Mouse (Mus musculus) NIH3T3 (cell line): ENCODE measurements around the gene Gck.

Source experiments
- DNase-seq: peaks from one replicate; pipeline ENCODE4 v3.0.0-alpha.2; 2012; ENCODE audit warnings: low read depth

Gck gene

DNA sequence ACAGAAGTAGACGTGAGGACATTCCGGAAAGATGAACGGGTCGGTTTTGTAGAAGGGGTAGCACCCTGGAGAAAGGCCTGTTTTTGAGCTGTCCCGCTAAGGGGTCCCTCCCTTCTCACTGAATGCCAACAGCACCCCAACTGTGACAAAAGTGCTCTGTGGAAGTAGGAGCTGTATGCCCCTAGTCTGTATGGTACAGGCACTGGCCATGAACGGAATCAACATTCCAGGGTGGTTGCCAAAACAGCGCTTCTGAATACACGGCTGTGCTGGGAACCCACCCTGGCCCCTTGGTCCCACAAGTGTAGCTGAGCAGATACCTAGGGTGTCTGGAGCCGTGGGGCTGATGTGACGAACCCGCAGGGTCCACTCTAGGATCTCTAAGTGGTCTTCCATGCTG, 77.2 kb downstream of the Gck start:
- peak; percentile 53 for DNase-seq

DNA sequence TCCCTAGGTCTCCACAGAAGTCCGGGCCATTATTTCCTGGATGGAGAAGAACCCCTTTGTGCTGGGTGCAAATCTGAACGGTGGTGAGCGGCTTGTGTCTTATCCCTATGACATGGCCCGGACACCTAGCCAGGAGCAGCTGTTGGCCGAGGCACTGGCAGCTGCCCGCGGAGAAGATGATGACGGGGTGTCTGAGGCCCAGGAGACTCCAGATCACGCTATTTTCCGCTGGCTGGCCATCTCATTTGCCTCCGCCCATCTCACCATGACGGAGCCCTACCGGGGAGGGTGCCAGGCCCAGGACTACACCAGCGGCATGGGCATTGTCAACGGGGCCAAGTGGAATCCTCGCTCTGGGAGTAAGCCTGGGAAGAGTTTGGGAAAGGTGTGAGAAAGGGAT, 79.8 kb downstream of the Gck start:
- DNase-seq = no peak

DNA sequence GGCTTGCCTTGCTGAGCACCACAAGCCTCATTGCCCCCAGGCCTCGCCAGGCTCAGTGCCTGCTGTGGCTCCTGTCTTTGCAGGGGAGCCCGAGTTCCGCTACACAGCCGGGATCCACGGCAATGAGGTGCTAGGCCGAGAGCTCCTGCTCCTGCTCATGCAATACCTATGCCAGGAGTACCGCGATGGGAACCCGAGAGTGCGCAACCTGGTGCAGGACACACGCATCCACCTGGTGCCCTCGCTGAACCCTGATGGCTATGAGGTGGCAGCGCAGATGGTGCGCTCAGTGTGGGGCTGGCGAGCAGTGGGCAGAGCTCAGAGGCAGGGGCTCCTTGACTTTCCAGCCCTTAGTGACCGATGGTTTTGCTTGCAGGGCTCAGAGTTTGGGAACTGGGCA, 80.5 kb downstream of the Gck start:
- DNase-seq = no peak

DNA sequence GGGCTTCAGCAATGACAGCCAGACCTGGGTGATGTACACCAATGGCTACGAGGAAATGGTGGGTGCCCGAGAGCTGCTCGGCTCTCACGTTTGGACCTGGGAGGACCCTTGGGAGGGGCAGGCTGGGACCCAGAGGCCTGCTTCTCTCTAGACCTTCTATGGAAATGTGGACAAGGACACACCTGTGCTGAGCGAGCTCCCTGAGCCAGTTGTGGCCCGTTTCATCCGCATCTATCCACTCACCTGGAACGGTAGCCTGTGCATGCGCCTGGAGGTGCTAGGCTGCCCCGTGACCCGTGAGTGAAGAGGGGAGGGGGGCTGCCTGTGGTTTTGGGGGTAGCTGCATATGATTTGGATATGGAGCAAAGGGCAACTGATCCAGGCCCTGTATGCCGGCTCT, 81.6 kb downstream of the Gck start:
- no peak for DNase-seq

DNA sequence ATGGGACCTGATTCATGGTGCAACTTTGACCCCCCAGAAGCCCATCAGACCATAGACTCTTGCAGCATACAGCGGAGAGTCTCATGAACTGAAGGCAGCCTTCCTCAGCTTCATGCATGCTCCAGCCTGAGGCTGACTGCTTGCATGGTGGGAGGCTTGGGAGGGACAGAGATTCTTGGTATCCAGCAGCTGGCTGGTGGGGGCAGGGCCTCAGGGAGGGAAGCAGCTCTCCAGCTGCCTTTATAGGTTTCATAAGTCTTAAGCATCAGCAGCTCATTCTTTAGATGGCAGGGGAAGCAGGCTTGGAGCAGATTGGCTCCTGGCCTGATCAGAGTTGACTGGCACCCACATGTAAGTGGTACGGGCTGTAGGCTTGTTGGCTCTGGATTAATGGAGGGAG, 82.7 kb downstream of the Gck start:
- peak; percentile 45 for DNase-seq

DNA sequence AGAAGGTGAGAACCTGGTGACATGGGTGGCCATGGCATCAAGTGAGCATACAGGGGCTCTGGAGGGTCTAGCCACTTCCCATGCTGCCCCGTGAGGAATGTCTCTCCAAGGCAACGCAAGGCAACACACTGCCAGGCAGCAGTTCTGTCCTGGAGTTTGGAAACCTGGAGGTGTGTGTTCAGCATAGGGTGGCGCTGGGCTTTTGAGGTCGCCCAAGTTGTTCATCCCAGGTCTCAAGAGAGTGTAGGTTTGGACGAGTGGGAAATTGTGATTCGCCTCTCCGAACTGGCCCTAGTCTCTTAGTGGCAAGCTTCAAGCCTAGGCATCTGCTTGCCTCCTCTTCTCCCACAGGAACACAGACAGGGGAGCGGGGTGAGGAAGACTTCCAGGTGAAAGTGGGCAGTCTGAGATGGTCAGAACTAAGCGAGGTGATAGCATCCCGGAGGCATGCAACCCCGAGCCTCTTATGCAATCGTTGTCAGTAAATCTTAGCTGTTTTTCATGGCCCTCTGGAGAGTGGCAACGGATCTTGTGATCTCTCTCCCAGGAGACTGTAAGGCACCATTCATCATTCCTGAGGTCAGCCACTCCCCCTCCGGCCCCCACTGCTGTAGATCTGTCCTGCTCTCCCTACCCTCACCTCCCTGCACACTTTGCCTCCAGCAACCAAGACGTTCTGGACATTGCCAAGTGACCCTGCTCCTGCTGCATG, 87.3 kb downstream of the Gck start:
- peak; percentile 94 for DNase-seq

DNA sequence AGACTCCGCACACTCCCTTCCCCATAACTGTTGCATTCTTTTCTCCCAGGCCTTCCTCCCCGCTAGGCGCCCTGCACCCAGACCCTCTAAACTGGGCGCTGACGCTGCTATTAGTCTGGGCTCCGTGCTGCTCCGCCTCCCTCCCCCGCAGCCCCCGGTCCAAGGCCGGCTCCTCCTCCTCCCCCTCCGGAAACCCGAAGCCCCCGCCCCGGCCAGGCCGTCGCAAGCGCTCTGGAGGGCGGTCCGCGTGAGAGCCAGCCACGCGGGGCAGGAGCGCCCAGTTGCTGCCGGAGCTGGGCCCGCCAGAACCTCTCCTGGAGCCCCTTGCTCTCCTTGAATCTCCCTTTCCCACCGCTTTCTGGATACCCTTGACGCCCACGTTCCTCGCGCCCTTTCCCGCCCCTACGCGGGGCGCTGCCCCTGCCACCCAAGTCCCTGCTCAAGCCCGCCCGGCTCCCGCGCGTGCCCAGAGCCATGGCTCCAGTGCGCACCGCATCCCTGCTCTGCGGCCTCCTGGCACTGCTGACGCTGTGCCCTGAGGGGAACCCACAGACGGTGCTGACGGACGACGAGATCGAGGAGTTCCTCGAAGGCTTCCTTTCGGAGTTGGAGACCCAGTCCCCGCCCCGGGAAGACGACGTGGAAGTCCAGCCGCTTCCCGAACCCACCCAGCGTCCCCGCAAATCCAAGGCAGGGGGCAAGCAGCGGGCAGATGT, 88.0 kb downstream of the Gck start, which contains the start of gene Aebp1:
TSS of gene Aebp1 (plus strand) at position 270 of the 716 bp plus-strand sequence.
- DNase-seq = peak; percentile 93

DNA sequence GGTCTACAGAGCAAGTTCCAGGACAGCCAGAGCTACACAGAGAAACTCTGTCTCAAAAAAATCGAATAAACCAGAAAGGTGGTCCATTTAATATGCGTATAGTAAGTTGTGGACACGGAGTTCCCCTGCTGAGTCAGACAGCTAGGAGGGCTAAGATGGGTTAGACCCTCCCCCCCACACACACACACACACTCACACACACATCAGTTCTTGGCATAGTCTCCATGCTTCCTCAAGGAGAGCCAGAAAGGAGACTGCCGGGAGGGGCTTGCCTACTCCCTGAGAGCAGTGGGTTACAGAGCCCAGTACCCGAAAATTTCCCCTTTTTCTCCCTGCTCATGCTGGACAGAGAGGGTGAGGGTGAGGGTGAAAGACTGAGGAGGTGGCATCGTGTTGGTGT, 89.2 kb downstream of the Gck start:
- DNase-seq = peak; percentile 80

DNA sequence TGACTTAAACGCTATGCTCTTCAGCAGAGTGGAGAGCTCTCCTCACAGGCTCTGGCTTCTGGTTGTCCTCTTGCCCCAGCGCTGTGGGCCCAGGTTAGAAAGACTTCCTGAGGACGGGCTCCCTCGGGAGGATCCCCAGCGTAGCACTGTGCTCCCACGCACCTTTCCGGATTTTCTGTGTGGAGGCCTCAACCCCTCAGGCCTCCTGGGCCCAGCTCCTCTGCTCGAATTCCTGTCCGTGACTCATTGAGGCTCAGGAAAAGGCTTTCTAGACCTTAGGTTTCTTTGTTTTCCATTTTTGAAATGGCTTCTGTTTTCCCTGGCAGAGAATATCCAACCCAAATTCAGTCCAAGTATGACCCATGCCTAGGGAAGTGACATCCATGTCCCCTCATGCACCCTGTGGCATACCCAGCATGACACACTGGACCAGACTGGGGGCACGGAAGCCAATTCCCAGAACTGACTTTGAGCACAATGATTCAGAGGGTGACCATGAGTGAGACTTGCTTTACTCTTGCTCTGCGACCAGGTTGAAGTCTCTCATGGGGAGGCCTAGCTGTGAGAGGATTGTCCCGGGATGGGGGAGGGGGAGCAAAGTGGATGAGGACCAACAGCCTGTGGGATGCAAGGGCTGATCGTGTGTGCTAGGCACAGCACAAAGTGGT, 89.9 kb downstream of the Gck start:
- DNase-seq = peak; percentile 76

DNA sequence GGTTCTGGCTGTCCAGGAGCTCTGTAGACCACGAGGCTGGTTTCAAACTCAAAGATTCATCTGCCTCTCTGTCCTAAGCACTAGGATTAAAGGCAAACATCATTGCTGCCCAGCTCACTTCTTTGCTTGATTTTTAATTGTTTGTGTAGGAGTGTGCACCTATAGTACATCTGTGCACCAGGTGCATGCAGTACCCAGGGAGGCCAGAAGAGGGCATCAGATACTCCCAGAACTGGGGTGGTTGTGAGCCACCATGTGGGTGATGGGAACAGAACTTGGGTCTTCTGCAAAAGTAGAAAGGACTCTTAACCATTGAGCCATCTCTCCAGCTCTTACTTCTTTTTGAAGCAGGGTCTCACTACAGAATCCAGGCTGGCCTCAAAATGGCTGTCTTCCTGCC, 91.2 kb downstream of the Gck start:
- no peak for DNase-seq

DNA sequence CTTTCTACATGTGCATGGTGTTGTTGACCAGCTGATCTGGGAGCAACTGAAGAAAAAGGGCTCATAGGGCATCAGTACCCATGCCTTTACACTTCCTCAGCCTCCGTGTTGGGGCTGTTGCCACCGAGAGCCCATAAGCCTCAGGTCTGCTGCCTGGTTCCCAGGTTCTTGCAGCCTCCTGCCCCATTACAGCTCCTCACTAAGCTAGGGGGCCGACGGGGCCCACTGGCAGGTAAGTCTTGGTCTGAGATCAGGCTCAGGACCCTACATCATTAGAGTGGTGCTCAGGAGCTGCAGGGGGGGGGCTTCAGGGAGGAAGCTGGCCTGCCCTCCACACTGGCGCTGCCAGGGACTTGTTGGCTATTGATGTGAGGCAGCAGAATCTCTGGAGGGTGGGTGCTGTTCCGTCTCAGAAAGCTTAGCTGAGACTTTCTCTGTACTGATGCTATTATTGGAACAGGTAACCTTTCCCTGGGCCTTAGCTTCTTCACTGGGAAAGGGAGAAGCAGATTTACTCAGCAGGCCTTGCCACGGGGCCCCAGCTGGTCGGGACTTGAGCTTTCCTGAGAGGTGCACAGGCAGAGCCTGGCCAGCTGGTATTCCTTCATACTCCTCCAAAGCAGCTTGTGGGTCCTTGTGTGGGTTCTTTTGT, 93.3 kb downstream of the Gck start:
- no peak for DNase-seq

DNA sequence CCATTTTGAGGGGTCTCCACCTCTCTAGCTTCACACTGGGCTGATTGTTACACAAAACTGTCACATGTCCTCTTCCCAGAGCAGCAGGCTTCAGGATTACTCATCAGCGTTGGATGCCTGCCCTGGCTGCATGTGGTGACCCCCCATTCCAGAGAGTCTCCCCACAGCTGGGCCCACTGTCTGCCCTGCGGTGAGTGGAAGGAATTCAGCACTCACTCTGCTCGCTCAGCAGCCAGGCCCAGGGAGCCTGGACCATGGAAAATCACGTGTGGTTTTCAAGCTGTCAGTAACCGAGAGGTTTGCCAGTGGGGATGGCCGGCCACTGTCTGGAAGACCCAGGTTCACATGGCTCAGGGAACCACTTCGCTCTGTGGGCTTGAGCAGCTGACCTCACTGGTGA, 94.0 kb downstream of the Gck start:
- peak; percentile 96 for DNase-seq

DNA sequence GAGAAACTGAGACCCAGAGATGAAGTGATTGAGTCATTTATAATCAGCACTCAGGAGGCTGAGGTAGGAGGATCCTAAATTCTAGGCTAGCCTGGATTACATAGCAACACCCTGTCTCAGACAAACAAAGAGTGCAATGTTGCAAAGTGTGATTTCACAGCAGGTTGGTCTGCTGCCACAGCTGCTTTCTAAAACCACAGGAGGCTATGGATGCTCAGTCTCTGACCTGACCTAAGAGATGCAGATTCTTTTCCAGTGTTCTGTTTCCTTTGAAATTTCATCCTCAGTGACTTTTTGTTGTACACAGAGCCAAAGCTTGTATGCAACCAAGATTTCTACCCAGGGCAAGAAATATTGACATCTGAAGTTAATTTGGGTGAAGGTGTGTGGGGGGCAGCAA, 94.4 kb downstream of the Gck start:
- DNase-seq = peak; percentile 86

DNA sequence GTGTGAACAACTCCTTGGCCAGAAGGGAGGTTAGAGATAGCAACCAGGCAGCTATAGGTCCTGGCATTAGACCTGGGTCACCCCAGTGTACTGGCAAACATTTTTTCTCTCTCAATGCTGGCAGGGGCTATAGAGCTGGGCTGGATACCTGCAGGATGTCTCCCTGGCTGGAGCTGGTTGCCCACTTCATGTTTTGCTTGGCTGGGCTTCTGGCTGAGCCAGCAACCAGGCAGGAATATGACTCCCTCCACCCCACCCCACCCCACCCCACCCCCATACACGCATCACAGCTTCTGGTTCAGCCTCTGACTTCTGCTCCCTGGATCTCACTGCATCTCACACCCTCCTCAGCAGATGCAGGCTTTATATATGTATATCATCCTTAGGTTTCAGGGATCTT, 97.6 kb downstream of the Gck start:
- peak; percentile 63 for DNase-seq

DNA sequence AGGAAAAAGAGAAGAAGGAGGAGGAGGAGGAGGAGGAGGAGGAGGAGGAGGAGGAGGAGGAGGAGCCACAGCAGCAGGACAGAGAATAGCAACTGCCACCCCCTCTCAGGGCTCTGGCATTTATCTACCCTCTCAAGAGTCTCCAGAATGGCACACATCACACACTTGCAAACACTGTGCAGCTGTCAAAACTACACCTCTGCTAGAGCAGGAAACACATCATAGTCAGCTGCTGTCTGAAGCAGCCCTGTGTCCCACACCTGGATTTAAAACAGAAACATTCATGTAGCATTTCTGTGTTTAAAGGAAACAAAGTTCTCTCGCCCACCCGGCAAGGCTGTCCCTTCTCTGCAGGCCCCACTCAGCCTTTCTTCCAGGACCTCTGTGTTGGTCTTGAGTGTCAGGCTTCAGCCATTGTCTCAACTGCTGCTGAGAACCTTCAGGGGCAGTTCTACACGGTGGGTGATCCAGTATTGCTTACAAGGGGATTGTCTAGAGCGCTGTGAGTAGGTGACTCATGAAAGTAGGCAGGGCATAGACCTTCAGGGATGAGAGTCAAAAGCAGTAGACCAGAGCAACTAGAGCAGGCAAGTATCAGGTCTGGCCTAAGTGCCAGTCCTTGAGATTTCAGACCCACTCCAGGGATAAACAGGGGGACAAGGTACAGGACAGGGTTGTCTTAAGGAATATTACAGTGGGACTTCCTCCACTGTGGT, 98.7 kb downstream of the Gck start:
- peak; percentile 49 for DNase-seq
